Mouse (Mus musculus) liver, embryonic 15.5 days (tissue): ENCODE data around the gene Rpl22. TPM values are rescaled to one million over a fixed set of nuclear protein-coding genes. Genes with fewer than 3 reads are reported as not detected.
A peak's percentile ranks its signal among the peaks of the same experiment; 100 is the strongest.

Experiments
- ATAC-seq: fragments of 200-750 bp; cut with Nextera tagmentation; 2 replicates; pipeline ENCODE4 v1.8.0; 2017; ENCODE audit warnings: moderate number of reproducible peaks, mild to moderate bottlenecking, moderate library complexity; ENCODE audit not compliant: insufficient read depth
- H3K27ac ChIP-seq: fragments of 300-500 bp; sonication (generic); replicated peaks from 2 replicates; pipeline ENCODE4 v1.5.1; 2015; ENCODE audit warnings: mild to moderate bottlenecking, inconsistent platforms
- H3K27me3 ChIP-seq: fragments of 300-500 bp; sonication (generic); 2 replicates; pipeline ENCODE4 v1.6.1; 2015; ENCODE audit warnings: mild to moderate bottlenecking, inconsistent platforms
- H3K36me3 ChIP-seq: fragments of 300-500 bp; sonication (generic); replicated peaks from 2 replicates; pipeline ENCODE4 v1.6.1; 2015; ENCODE audit warnings: moderate library complexity, mild to moderate bottlenecking, inconsistent platforms
- H3K4me1 ChIP-seq: fragments of 300-500 bp; sonication (generic); replicated peaks from 2 replicates; pipeline ENCODE4 v1.6.1; 2015; ENCODE audit warnings: inconsistent platforms
- H3K4me2 ChIP-seq: fragments of 300-500 bp; sonication (generic); 2 replicates; pipeline ENCODE4 v1.6.1; 2015; ENCODE audit warnings: moderate library complexity, mild to moderate bottlenecking, inconsistent platforms
- H3K4me3 ChIP-seq: fragments of 300-500 bp; sonication (generic); replicated peaks from 2 replicates; pipeline ENCODE4 v1.5.1; 2015; ENCODE audit warnings: mild to moderate bottlenecking, inconsistent platforms
- H3K9ac ChIP-seq: fragments of 300-500 bp; sonication (generic); 2 replicates; pipeline ENCODE4 v1.6.1; 2015; ENCODE audit warnings: moderate library complexity, mild to moderate bottlenecking, inconsistent platforms
- H3K9me3 ChIP-seq: fragments of 300-500 bp; sonication (generic); replicated peaks from 2 replicates; pipeline ENCODE4 v1.6.1; 2016; ENCODE audit warnings: inconsistent platforms
- WGBS: fragments of 180-500 bp; shearing (Covaris S2); methylation state at CpG from one replicate; pipeline ENCODE4 v1.1.7; 2015; ENCODE audit warnings: mixed read lengths; ENCODE audit not compliant: insufficient replicate concordance; 5-methylcytosine and 5-hydroxymethylcytosine counted together
- polyA plus RNA-seq: library from polyadenylated mRNA; unstranded; fragments of >200 nt; fragmentation: Nextera tagmentation; extraction: Ambion mirVana; gene quantifications from 2 replicates; pipeline ENCODE4 v1.2.1, GENCODE M21; 2015

The Rpl22 gene
- polyA plus RNA-seq, 1 experiment from 2014 or later, result 201 TPM

GRCm38 (mm10) chr4:152298836-152299235, 26.7 kb upstream of the Rpl22 start:
- peak overlapping the region; percentile 90; the same call in 1 of the 2 replicates for H3K9ac ChIP-seq

GRCm38 (mm10) chr4:152300375-152300774, 25.2 kb upstream of the Rpl22 start:
- Histone ChIP-seq H3K4me1 (peaks cover 27% of the 10 kb centered on the region), H3K36me3 (peaks cover 50% of the 10 kb centered on the region), H3K9me3 (no peaks in the 10 kb centered on the region), H3K9ac (no peak overlapping the region), H3K27me3 (no peaks in the 10 kb centered on the region), H3K27ac (no peak overlapping the region), H3K4me3 (no peak overlapping the region), H3K4me2 (no peak overlapping the region)
- WGBS, result 87% methylated on average over 8 of the region's 8 CpGs
- ATAC-seq, result no peak

More at GRCm38 (mm10) chr4:152298836-152299235, 26.7 kb upstream of the Rpl22 start:
- Histone ChIP-seq H3K4me2 (peak overlapping the region; percentile 95), H3K9me3 (no peaks in the 10 kb centered on the region), H3K27me3 (peaks cover 9% of the 10 kb centered on the region), H3K36me3 (peaks cover 40% of the 10 kb centered on the region), H3K27ac (no peak overlapping the region), H3K4me1 (peaks cover 31% of the 10 kb centered on the region), H3K4me3 (no peak overlapping the region; the same call in 1 of the 2 replicates)
- ATAC-seq, result no peak
- 78% methylated on average over 14 of the region's 14 CpGs for WGBS

- Histone ChIP-seq H3K4me1 (peaks cover 17% of the 10 kb centered on the region), H3K4me2 (no peak overlapping the region), H3K27me3 (no peaks in the 10 kb centered on the region), H3K9ac (no peak overlapping the region), H3K9me3 (no peaks in the 10 kb centered on the region), H3K4me3 (no peak overlapping the region), H3K27ac (no peak overlapping the region), H3K36me3 (peaks cover 50% of the 10 kb centered on the region)
- ATAC-seq, result no peak
- WGBS, result 72% methylated on average over 11 of the region's 11 CpGs
Measured at GRCm38 (mm10) chr4:152302012-152302411, 23.5 kb upstream of the Rpl22 start.

- peaks cover 9% of the 10 kb centered on the region for H3K4me1 ChIP-seq
- no peak for ATAC-seq
- no peaks in the 10 kb centered on the region for H3K9me3 ChIP-seq
- no peak overlapping the region for H3K4me3 ChIP-seq
- no peak overlapping the region for H3K27ac ChIP-seq
- H3K36me3 ChIP-seq, result peaks cover 50% of the 10 kb centered on the region
- H3K4me2 ChIP-seq, result no peak overlapping the region
- WGBS, result 78% methylated on average over 10 of the region's 10 CpGs
- no peaks in the 10 kb centered on the region for H3K27me3 ChIP-seq
- no peak overlapping the region for H3K9ac ChIP-seq
Measured at GRCm38 (mm10) chr4:152303172-152303571, 22.4 kb upstream of the Rpl22 start.

DNA sequence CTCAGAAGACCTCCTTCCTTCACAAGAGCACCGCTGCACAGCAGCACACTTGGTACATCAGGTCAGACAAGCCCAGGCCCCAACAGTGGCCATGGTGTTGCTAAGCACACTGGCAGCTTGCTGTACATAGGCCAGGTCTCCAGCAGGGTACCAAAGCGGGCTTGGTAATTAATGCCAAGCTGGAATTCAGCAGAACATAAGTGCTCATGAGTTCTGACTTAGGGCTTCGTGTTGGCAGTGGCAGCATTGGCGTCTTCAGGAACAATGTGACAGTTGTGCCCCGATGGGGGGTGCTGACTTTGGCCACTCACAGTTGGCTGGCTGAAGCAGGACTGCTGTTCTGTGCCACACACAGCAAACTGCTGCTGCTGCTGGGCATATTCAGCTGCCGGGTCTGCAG, 20.9 kb upstream of the Rpl22 start:
- H3K4me3 ChIP-seq, result no peak overlapping the region
- no peak for ATAC-seq
- peaks cover 48% of the 10 kb centered on the region for H3K36me3 ChIP-seq
- H3K4me1 ChIP-seq, result no peaks in the 10 kb centered on the region
- 80% methylated on average over 6 of the region's 6 CpGs for WGBS
- H3K9me3 ChIP-seq, result no peaks in the 10 kb centered on the region
- no peak overlapping the region for H3K27ac ChIP-seq
- no peak overlapping the region for H3K9ac ChIP-seq
- no peaks in the 10 kb centered on the region for H3K27me3 ChIP-seq
- H3K4me2 ChIP-seq, result no peak overlapping the region

DNA sequence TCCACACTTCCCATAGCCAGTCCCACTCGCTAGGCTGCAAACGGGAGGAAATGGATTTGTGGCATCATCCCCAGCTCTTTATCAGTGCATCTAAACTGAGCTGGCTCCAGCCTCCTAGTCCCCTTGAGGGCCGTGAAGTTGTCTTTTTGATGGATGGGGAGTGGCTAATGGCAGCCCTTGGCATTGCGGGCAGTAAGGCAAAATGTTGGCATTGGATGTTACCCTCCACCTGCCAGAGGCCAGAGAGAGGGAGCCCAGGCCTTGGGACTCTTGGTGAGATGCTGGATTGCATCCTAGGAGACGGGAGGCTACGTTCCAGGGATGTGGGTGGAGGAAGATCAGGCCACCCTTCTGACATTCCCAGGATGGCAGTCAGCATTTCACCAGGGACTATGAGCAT, 19.6 kb upstream of the Rpl22 start:
- H3K4me2 ChIP-seq, result no peak overlapping the region
- WGBS, result 66% methylated on average over 6 of the region's 6 CpGs
- H3K36me3 ChIP-seq, result peaks cover 36% of the 10 kb centered on the region
- H3K4me3 ChIP-seq, result no peak overlapping the region
- H3K4me1 ChIP-seq, result no peaks in the 10 kb centered on the region
- H3K9ac ChIP-seq, result no peak overlapping the region
- no peak for ATAC-seq
- no peak overlapping the region for H3K27ac ChIP-seq
- peaks cover 12% of the 10 kb centered on the region for H3K27me3 ChIP-seq
- no peaks in the 10 kb centered on the region for H3K9me3 ChIP-seq

DNA sequence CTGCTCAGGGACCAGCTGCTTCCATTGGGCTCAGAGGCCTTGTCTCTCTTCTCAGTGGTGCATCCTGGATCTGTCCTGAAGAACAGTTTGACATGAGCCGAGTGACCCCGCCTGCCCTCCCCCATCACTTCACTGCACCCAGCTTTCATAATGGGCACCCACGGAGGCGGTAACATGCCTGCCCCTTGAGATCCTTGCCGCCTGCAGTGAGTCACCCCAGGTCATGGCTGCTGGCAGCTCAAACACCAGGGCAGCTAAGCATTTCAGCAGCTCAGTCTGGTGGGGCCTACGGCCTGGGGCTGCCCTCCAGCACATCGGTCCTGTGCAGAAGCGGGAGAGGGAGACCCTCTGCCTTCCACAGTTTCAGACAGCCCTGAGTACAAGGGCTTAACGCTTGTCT, 18.0 kb upstream of the Rpl22 start:
- H3K27ac ChIP-seq, result no peak overlapping the region
- peaks cover 23% of the 10 kb centered on the region for H3K36me3 ChIP-seq
- no peak overlapping the region for H3K9ac ChIP-seq
- H3K4me1 ChIP-seq, result peaks cover 5% of the 10 kb centered on the region
- no peak overlapping the region for H3K4me3 ChIP-seq
- H3K27me3 ChIP-seq, result peaks cover 28% of the 10 kb centered on the region
- ATAC-seq, result no peak
- no peaks in the 10 kb centered on the region for H3K9me3 ChIP-seq
- no peak overlapping the region for H3K4me2 ChIP-seq
- 78% methylated on average over 9 of the region's 9 CpGs for WGBS

DNA sequence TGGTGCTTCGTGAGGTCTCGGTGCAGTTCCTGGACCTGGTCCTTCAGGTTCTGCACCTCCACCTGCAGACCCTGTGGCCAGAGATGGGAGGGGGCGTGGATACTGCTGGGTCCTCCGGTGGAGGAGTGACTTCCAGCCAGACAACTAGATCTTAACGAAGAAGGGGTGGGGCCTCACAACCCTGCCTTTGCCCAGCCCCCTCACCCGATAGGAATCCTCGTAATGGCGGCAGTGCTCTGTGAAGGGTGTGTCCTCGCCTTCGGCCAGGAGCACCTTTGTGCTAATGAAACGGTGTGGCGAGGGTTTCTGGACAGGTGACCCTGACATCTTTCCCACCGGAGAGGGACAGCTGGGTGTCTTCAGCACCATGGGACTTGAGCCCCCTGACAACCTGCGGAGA, 13.4 kb upstream of the Rpl22 start:
- no peaks in the 10 kb centered on the region for H3K36me3 ChIP-seq
- H3K9me3 ChIP-seq, result no peaks in the 10 kb centered on the region
- H3K9ac ChIP-seq, result no peak overlapping the region
- ATAC-seq, result no peak
- no peak overlapping the region for H3K27ac ChIP-seq
- peak overlapping the region; percentile 15; the same call in 1 of the 2 replicates for H3K4me2 ChIP-seq
- H3K4me1 ChIP-seq, result peaks cover 16% of the 10 kb centered on the region
- no peak overlapping the region for H3K4me3 ChIP-seq
- peaks cover 74% of the 10 kb centered on the region for H3K27me3 ChIP-seq
- WGBS, result 6% methylated on average over 14 of the region's 14 CpGs

GRCm38 (mm10) chr4:152313211-152313632, 12.3 kb upstream of the Rpl22 start:
- WGBS, result 1% methylated on average over 29 of the region's 29 CpGs
- H3K4me1 ChIP-seq, result peaks cover 16% of the 10 kb centered on the region
- no peaks in the 10 kb centered on the region for H3K36me3 ChIP-seq
- no peak overlapping the region for H3K27ac ChIP-seq
- H3K4me3 ChIP-seq, result peak overlapping the region; percentile 24
- peak overlapping the region; percentile 47 for H3K4me2 ChIP-seq
- H3K9ac ChIP-seq, result no peak overlapping the region
- ATAC-seq, result no peak
- peaks cover 85% of the 10 kb centered on the region for H3K27me3 ChIP-seq
- H3K9me3 ChIP-seq, result no peaks in the 10 kb centered on the region

DNA sequence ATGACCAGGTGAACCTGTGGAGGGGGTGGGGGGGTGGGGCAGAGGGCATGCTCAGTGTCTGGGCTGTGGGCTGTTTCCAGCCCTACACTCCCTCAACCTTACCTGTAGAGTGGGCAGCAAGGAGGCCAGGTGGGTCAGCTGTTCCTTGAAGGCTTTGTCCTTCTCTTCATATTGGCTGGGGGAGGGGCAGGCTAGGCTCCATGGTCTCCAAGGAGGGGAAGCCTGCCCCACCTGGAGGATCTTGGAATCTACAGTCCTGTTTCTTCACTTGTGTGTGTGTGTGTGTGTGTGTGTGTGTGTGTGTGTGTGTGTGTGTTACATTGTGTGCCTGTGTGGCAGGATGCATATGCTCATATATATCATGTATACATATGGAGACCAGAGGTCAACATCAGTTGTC, 11.6 kb upstream of the Rpl22 start:
- no peak for ATAC-seq
- peaks cover 22% of the 10 kb centered on the region for H3K4me1 ChIP-seq
- no peaks in the 10 kb centered on the region for H3K9me3 ChIP-seq
- H3K27ac ChIP-seq, result no peak overlapping the region
- no peak overlapping the region for H3K4me3 ChIP-seq
- H3K36me3 ChIP-seq, result no peaks in the 10 kb centered on the region
- H3K27me3 ChIP-seq, result peaks cover 92% of the 10 kb centered on the region
- H3K4me2 ChIP-seq, result no peak overlapping the region
- H3K9ac ChIP-seq, result no peak overlapping the region

DNA sequence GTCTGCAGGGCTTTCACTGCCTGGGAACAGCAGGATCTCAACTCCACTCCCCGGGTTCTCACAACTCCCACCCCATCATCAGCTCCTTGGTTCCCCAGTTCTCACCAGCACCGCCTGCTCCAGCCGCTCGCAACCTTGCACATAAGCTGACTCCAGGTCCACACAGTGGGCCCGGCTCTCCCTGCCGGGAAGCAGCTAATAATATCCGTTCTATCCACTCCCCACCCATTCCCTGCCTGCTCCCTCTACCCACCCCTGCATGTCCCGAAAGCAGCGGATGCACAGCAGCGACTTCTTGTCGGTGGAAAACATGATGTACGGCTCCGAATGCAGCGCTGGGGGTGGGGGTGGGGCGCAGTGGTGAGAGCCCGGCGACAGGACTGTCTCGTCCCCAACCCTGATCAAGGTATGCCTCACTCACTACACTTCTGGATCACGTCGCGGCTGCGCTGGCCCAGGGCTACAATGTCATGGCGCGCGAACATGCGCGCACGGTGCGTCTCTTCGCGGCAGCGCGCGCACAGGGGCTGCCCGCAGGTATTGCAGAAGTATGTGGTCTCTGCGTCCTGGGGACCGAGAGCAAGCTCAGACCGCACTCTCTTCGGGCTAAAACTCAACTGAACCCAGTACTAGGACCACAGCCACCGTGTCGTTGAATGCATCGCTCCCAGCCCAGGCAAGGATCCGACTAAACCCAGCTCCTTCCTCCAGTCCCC, 9.9 kb upstream of the Rpl22 start:
- Histone ChIP-seq H3K27ac (no peak overlapping the region), H3K4me3 (no peak overlapping the region; the same call in 1 of the 2 replicates), H3K27me3 (peaks cover 89% of the 10 kb centered on the region), H3K4me1 (peaks cover 22% of the 10 kb centered on the region), H3K4me2 (peak overlapping the region; percentile 15), H3K9ac (no peak overlapping the region), H3K36me3 (no peaks in the 10 kb centered on the region), H3K9me3 (no peaks in the 10 kb centered on the region)
- no peak for ATAC-seq
- WGBS, result 2% methylated on average over 43 of the region's 43 CpGs

DNA sequence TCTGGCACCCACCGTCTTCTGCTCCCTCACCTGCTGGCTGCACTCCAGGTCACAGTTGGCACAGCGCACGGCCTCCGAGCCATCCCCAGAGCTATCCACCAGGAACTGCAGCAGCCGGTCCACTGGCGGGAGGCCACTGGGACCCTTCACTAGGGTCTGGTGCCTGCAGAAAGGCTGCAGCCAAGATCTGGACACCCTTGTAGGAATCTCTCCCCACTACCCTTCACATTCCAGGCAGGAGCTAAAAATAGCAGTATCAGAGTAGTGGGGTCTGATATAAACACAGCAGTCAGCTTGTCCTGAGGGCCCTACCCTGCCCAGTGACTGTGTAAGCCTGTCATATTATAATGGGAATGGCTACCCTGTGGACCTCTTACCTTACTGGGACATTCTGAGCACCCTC, 7.9 kb upstream of the Rpl22 start:
- no peak overlapping the region for H3K4me2 ChIP-seq

More for the DNA sequence above, 7.9 kb upstream of the Rpl22 start:
- Histone ChIP-seq H3K9me3 (no peaks in the 10 kb centered on the region), H3K9ac (no peak overlapping the region), H3K27ac (no peak overlapping the region), H3K27me3 (peaks cover 73% of the 10 kb centered on the region), H3K4me1 (peaks cover 16% of the 10 kb centered on the region), H3K36me3 (no peaks in the 10 kb centered on the region), H3K4me3 (no peak overlapping the region)
- no peak for ATAC-seq
- WGBS, result 74% methylated on average over 6 of the region's 6 CpGs
